Mouse (Mus musculus) kidney, embryonic 16.5 days (tissue): Measurements from ENCODE around the gene Alas2. TPM values are rescaled to one million over a fixed set of nuclear protein-coding genes. Genes with fewer than 3 reads are reported as not detected.

Experiments used
- ATAC-seq: fragments of 200-750 bp; cut with Nextera tagmentation; 2 replicates; pipeline ENCODE4 v1.8.0; 2017; ENCODE audit warnings: moderate TSS enrichment; ENCODE audit not compliant: low FRiP score, low TSS enrichment
- H3K27ac ChIP-seq: fragments of 300-500 bp; sonication (generic); 2 replicates; pipeline ENCODE4 v1.5.1; 2014; ENCODE audit warnings: low read length
- H3K27me3 ChIP-seq: fragments of 300-500 bp; sonication (generic); 2 replicates; pipeline ENCODE4 v1.6.1; 2014; ENCODE audit warnings: low read length, control low read depth, mixed read lengths; ENCODE audit not compliant: insufficient read depth
- H3K36me3 ChIP-seq: fragments of 300-500 bp; sonication (generic); 2 replicates; pipeline ENCODE4 v1.6.1; 2014; ENCODE audit warnings: low read length, control low read depth, mixed read lengths; ENCODE audit not compliant: insufficient read depth
- H3K4me1 ChIP-seq: fragments of 300-500 bp; sonication (generic); 2 replicates; pipeline ENCODE4 v1.6.1; 2014; ENCODE audit warnings: low read length, control low read depth, mixed read lengths; ENCODE audit not compliant: insufficient read depth
- H3K4me2 ChIP-seq: fragments of 300-500 bp; sonication (generic); replicated peaks from 2 replicates; pipeline ENCODE4 v1.6.1; 2014; ENCODE audit warnings: low read depth, low read length
- H3K4me3 ChIP-seq: fragments of 300-500 bp; sonication (generic); 2 replicates; pipeline ENCODE4 v1.5.1; 2014; ENCODE audit warnings: mild to moderate bottlenecking, low read length
- H3K9ac ChIP-seq: fragments of 300-500 bp; sonication (generic); replicated peaks from 2 replicates; pipeline ENCODE4 v1.6.1; 2014; ENCODE audit warnings: low read length
- H3K9me3 ChIP-seq: fragments of 300-500 bp; sonication (generic); 2 replicates; pipeline ENCODE4 v1.6.1; 2016; ENCODE audit warnings: low read length, control low read depth
- WGBS: fragments of 180-500 bp; shearing (Covaris S2); extraction: QIAGEN DNeasy Blood & Tissue Kit; methylation state at CpG from one replicate; pipeline ENCODE4 v1.1.7; 2014; 5-methylcytosine and 5-hydroxymethylcytosine counted together
- polyA plus RNA-seq: library from polyadenylated mRNA; unstranded; fragments of >200 nt; fragmentation: Nextera tagmentation; extraction: Ambion mirVana; gene quantifications from 2 replicates; pipeline ENCODE4 v1.2.1, GENCODE M21; 2015

The Alas2 gene
- polyA plus RNA-seq, 1 experiment from 2014 or later = 82.1 TPM

GRCm38 (mm10) chrX:150551986-150552385, 4.8 kb downstream of the Alas2 start:
- H3K4me1 ChIP-seq = no peaks in the 10 kb centered on the region
- no peak overlapping the region for H3K9ac ChIP-seq
- H3K9me3 ChIP-seq = no peaks in the 10 kb centered on the region
- no peaks in the 10 kb centered on the region for H3K36me3 ChIP-seq
- ATAC-seq = no peak
- H3K4me2 ChIP-seq = no peak overlapping the region
- H3K4me3 ChIP-seq = no peak overlapping the region
- H3K27ac ChIP-seq = no peak overlapping the region
- peaks cover 8% of the 10 kb centered on the region; the same call in 1 of the 2 replicates for H3K27me3 ChIP-seq
- WGBS = 100% methylated on average over 2 of the region's 2 CpGs

GRCm38 (mm10) chrX:150554032-150554431, 6.9 kb downstream of the Alas2 start:
- WGBS = 83% methylated on average over 3 of the region's 3 CpGs
- no peaks in the 10 kb centered on the region for H3K9me3 ChIP-seq
- no peak overlapping the region for H3K4me3 ChIP-seq
- no peaks in the 10 kb centered on the region for H3K4me1 ChIP-seq
- ATAC-seq = no peak
- no peaks in the 10 kb centered on the region for H3K36me3 ChIP-seq
- no peak overlapping the region for H3K27ac ChIP-seq
- no peak overlapping the region for H3K9ac ChIP-seq
- H3K4me2 ChIP-seq = no peak overlapping the region
- H3K27me3 ChIP-seq = peaks cover 14% of the 10 kb centered on the region; the same call in 1 of the 2 replicates

GRCm38 (mm10) chrX:150564644-150565357, 17.6 kb downstream of the Alas2 start:
- 89% methylated on average over 12 of the region's 12 CpGs for WGBS
- peaks cover 3% of the 10 kb centered on the region; the same call in 1 of the 2 replicates for H3K36me3 ChIP-seq
- H3K27me3 ChIP-seq = peaks cover 16% of the 10 kb centered on the region; the same call in 1 of the 2 replicates
- no peaks in the 10 kb centered on the region for H3K4me1 ChIP-seq
- H3K4me2 ChIP-seq = no peak overlapping the region
- H3K4me3 ChIP-seq = no peak overlapping the region
- no peak for ATAC-seq
- no peaks in the 10 kb centered on the region for H3K9me3 ChIP-seq
- H3K27ac ChIP-seq = no peak overlapping the region
- H3K9ac ChIP-seq = no peak overlapping the region

GRCm38 (mm10) chrX:150581921-150582320, 34.7 kb downstream of the Alas2 start:
- no peak overlapping the region for H3K4me2 ChIP-seq
- no peak overlapping the region for H3K9ac ChIP-seq
- ATAC-seq = 0 out of 2 replicates have a peak, but pooled peaks have one; percentile 39

GRCm38 (mm10) chrX:150585116-150585515, 37.9 kb downstream of the Alas2 start:
- WGBS = 87% methylated on average over 8 of the region's 8 CpGs
- H3K4me1 ChIP-seq = peaks cover 3% of the 10 kb centered on the region; the same call in 1 of the 2 replicates

More at GRCm38 (mm10) chrX:150581921-150582320, 34.7 kb downstream of the Alas2 start:
- H3K4me1 ChIP-seq = no peaks in the 10 kb centered on the region
- H3K27me3 ChIP-seq = peaks cover 3% of the 10 kb centered on the region; the same call in 1 of the 2 replicates
- no peaks in the 10 kb centered on the region for H3K9me3 ChIP-seq
- H3K27ac ChIP-seq = no peak overlapping the region
- no peak overlapping the region for H3K4me3 ChIP-seq
- peaks cover 11% of the 10 kb centered on the region; the same call in 1 of the 2 replicates for H3K36me3 ChIP-seq

GRCm38 (mm10) chrX:150588023-150588764, 41.0 kb downstream of the Alas2 start, which contains the start of gene Pfkfb1:
Pfkfb1 (plus strand) TSS chrX:150588229.
- Histone ChIP-seq H3K27me3 (peaks cover 11% of the 10 kb centered on the region; the same call in 1 of the 2 replicates), H3K4me2 (peak within 1 kb of the TSS; percentile 60), H3K9me3 (no peaks in the 10 kb centered on the region), H3K36me3 (peaks cover 5% of the 10 kb centered on the region; the same call in 1 of the 2 replicates), H3K4me3 (peak within 1 kb of the TSS; percentile 63), H3K27ac (peak within 1 kb of the TSS; percentile 86), H3K4me1 (peaks cover 3% of the 10 kb centered on the region; the same call in 1 of the 2 replicates), H3K9ac (peak within 1 kb of the TSS; percentile 81)
- ATAC-seq = peak; percentile 96
- WGBS = 19% methylated on average over 35 of the region's 35 CpGs

More at GRCm38 (mm10) chrX:150585116-150585515, 37.9 kb downstream of the Alas2 start:
- H3K4me2 ChIP-seq = no peak overlapping the region
- peaks cover 5% of the 10 kb centered on the region; the same call in 1 of the 2 replicates for H3K27me3 ChIP-seq
- no peak overlapping the region for H3K27ac ChIP-seq
- no peak overlapping the region for H3K4me3 ChIP-seq
- H3K9me3 ChIP-seq = no peaks in the 10 kb centered on the region
- peaks cover 11% of the 10 kb centered on the region; the same call in 1 of the 2 replicates for H3K36me3 ChIP-seq
- ATAC-seq = no peak
- H3K9ac ChIP-seq = no peak overlapping the region

- Histone ChIP-seq H3K4me1 (peaks cover 3% of the 10 kb centered on the region; the same call in 1 of the 2 replicates), H3K36me3 (no peaks in the 10 kb centered on the region), H3K9me3 (no peaks in the 10 kb centered on the region), H3K4me3 (peak within 1 kb of the TSS; percentile 63; the same call in 1 of the 2 replicates), H3K27ac (no peak within 1 kb of the TSS), H3K27me3 (peaks cover 14% of the 10 kb centered on the region; the same call in 1 of the 2 replicates), H3K9ac (no peak within 1 kb of the TSS), H3K4me2 (peak within 1 kb of the TSS; percentile 60)
- 77% methylated on average over 5 of the region's 5 CpGs for WGBS
- ATAC-seq = no peak
These were observed 42.5 kb downstream of the Alas2 start, which contains the start of gene Apex2 for GRCm38 (mm10) chrX:150589696-150590095. Apex2 (minus strand) TSS chrX:150589868.

GRCm38 (mm10) chrX:150593266-150594035, 46.3 kb downstream of the Alas2 start:
- 86% methylated on average over 12 of the region's 12 CpGs for WGBS
- H3K4me1 ChIP-seq = peaks cover 3% of the 10 kb centered on the region; the same call in 1 of the 2 replicates
- ATAC-seq = no peak
- H3K27me3 ChIP-seq = peaks cover 12% of the 10 kb centered on the region; the same call in 1 of the 2 replicates
- no peak overlapping the region for H3K4me2 ChIP-seq
- no peaks in the 10 kb centered on the region for H3K36me3 ChIP-seq
- H3K9ac ChIP-seq = no peak overlapping the region
- no peak overlapping the region for H3K4me3 ChIP-seq
- H3K9me3 ChIP-seq = no peaks in the 10 kb centered on the region
- no peak overlapping the region for H3K27ac ChIP-seq

GRCm38 (mm10) chrX:150594176-150594575, 47.0 kb downstream of the Alas2 start:
- H3K4me1 ChIP-seq = peaks cover under 1% of the 10 kb centered on the region; the same call in 1 of the 2 replicates
- no peak overlapping the region for H3K4me3 ChIP-seq
- H3K27ac ChIP-seq = no peak overlapping the region
- no peaks in the 10 kb centered on the region for H3K36me3 ChIP-seq
- WGBS = 96% methylated on average over 3 of the region's 3 CpGs
- no peaks in the 10 kb centered on the region for H3K9me3 ChIP-seq
- no peak overlapping the region for H3K4me2 ChIP-seq
- no peak for ATAC-seq
- H3K9ac ChIP-seq = no peak overlapping the region
- peaks cover 14% of the 10 kb centered on the region; the same call in 1 of the 2 replicates for H3K27me3 ChIP-seq
